Mouse (Mus musculus) left cerebral cortex, postnatal 36 days (tissue): ENCODE measurements around the gene Plekhm3. TPM values are rescaled to one million over a fixed set of nuclear protein-coding genes. Genes with fewer than 3 reads are reported as not detected.
A peak's percentile ranks its signal among the peaks of the same experiment; 100 is the strongest.

Experiments
- DNase-seq, 2 experiments: peaks; one replicate each; pipeline ENCODE4 v3.0.0; 2021 to 2022; ENCODE audit warnings: low spot score in 2 of 2, mixed read lengths in 1 of 2
- intact Hi-C: fragments of 180-260 bp; cut with DNase I; formaldehyde crosslinking; loops from one replicate; pipeline ENCODE4 v1.15.1; 2025
- total RNA-seq, 2 experiments: library from RNA; stranded (reverse); gene quantifications; 2 replicates each; pipeline ENCODE4 v1.2.3; 2021

The Plekhm3 gene
- total RNA-seq, 2 experiments from 2014 or later = 34.6 to 40.4 TPM

DNA sequence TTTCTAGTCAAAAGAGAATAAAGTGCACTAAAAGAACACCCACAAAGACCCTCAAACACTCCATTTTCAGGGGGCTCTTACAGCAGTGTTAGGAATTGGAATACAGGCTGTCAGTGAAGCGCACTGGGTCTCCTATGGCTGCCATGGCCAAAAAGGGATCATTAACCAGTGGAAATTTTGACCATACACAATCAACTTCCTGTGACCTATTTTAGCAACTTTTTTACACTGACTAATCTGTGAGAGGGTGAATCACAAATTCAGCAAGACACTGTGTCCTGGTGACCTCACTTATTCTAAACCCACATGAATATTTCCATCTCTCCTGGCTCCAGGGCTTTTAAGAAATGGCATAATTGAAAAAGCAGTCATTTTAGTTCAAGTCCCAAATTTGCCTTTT, 23.7 kb downstream of the Plekhm3 start:
- no peak for DNase-seq
- intact Hi-C loops = no loop called here

GRCm38 (mm10) chr1:64930124-64930523, 26.5 kb downstream of the Plekhm3 start:
- intact Hi-C loops = no loop called here
- no peak for DNase-seq

- no peak for DNase-seq
- intact Hi-C loops = no loop called here
These were observed 27.0 kb downstream of the Plekhm3 start for GRCm38 (mm10) chr1:64929673-64930072.

DNA sequence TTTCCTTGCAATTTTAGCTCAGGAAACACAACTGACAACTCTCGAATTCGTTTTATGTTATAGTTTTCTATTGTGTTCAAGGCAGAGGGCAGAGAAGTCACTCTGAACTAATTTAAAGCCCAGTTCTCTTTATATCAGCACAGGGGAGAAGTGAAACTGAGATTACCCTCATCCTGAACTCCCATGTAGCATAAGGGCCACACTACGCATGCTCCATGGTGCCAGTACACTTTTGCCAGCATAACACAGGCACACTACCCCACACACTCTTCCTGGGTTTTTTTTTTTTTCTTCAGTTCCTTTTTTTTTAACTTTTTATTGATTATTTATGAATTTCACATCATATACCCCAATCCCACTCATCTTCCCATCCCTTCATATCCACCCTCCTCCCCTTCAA, 28.1 kb downstream of the Plekhm3 start:
- no peak for DNase-seq
- intact Hi-C loops = no loop called here

DNA sequence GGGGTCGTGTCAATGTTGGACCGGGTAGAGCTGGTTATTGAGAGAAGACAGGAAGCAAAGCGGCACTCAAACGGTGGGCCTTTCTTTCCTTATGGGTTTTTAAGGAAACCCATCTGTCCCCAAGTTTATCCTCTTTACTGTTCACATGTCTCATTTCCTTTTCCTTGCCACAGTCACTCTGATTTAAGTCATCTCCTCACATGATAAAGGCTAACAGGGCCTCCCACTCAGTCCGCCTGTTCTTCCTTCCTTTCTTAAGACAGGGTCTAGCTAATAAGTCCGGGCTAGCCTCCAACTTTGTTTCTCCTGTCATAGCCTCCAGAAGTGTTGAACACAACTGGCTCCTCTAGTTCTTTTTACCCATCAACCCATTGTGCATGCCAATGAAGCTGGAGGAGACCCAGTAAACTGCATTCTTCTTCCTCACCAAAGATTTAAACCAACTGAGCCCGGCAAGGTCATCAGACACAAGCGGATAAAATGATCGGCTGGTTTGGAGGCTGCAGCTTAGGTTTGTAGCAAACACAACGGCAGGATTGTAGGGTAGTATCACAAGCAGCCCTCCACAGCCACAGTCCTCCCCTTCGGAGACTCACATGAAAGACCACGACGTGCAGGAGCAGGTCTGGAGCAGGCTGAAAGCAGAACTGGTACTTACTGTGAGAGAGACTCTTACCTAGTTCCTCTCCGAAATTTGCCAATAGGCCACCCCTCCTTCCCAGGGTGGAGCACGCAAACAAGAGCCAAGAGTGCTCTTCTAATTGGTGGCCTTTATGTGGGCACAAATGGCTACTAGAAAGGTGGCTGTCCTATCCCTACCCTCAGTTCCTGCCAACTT, 29.0 kb downstream of the Plekhm3 start:
- intact Hi-C loops = no loop called here
- no peak for DNase-seq

DNA sequence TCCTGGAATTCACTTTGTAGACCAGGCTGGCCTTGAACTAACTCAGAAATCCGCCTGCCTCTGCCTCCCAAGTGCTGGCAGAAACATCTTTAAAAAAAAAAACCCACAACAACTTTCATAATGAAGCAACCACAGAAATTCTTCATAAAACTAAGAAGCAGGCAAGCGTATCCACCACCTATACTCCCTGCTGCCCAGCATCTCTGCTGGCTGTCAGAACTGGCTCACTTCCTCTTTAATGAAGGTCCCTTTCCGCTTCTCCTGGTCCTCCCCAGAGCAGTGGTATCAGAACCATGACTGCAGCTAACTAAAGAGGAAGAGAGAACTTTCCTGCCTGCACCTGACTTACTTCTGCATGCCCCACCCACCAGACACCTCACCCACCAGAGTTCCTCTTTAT, 31.0 kb downstream of the Plekhm3 start:
- intact Hi-C loops = no loop called here
- no peak for DNase-seq

- intact Hi-C loops = no loop called here
- DNase-seq = no peak
These were observed 32.3 kb downstream of the Plekhm3 start for GRCm38 (mm10) chr1:64924283-64924682.

- intact Hi-C loops = loop anchor here (2.0 to 5.0 kb wide), 5 partner anchors 38 to 297 kb away; partner anchors contain the start of genes Fzd5 and Plekhm3
- DNase-seq = peak; percentile 63 to 66
These were observed 37.7 kb downstream of the Plekhm3 start for GRCm38 (mm10) chr1:64918810-64919528.

GRCm38 (mm10) chr1:64917966-64918365, 38.7 kb downstream of the Plekhm3 start:
- intact Hi-C loops = loop anchor here (2.0 to 5.0 kb wide), 5 partner anchors 39 to 296 kb away; partner anchors contain the start of genes Fzd5 and Plekhm3
- no peak for DNase-seq

GRCm38 (mm10) chr1:64916884-64917507, 39.6 kb downstream of the Plekhm3 start:
- no peak for DNase-seq

DNA sequence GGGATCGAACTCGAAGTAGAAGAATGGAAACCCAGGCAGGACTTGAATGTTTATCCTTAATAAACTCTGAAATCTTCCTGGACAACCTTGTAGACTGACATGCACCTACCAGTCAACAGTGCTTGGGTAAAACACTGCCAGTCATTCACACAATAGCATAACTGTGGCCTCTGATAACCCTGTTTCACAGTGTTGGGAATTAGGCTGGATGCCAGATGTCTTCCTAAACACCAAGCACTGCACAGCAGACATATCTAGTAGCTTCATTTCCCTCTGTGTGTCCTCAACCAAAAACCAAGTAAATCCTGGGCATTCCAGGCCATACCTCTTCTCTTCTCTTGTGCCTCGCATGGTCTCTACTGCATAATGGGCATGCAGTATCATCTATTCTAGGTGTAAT, 42.3 kb downstream of the Plekhm3 start:
- intact Hi-C loops = no loop called here
- no peak for DNase-seq

More at GRCm38 (mm10) chr1:64916884-64917507, 39.6 kb downstream of the Plekhm3 start:
- intact Hi-C loops = loop anchor here (5.0 kb wide), 4 partner anchors 40 to 295 kb away; partner anchors contain the start of genes Fzd5 and Plekhm3

- DNase-seq = no peak
- intact Hi-C loops = no loop called here
These were observed 48.9 kb downstream of the Plekhm3 start for GRCm38 (mm10) chr1:64907740-64908139.

DNA sequence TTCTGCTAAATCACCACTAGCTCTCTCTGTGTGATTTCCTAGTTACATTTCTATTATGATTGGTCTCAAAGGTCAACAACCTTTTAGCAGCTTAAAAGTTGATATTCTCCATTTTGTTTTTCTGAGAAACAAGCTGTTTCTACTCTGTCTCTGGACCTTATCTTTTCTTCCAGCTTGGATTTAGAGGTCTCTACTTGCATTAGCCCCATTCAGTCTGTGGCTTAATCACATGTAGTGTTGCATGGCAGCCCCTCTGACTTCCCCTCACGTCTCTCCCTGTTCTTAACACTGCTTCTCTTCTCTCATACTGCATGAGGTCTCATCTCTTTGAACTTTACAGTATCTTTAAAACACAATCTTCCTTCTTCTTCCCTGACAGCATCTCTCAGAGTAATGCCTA, 50.4 kb downstream of the Plekhm3 start:
- intact Hi-C loops = no loop called here
- no peak for DNase-seq

DNA sequence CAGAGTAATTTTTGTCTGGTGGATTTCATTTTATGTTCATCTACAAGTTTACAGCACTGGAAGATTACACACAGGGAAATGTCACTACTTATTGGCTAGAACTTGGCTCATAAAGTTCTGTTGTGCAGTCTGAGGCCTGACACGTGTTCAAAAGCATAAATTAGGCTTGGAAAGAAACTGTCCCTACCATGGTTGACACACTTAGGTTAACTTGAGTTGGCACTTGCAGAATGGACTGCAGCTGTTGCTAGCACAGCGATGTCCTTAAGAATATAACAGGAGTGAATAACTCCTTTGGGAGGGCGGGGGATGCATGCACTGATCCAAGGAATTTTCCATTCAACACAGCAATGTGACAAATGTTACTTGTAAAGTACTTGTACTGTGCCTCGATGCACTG, 53.2 kb downstream of the Plekhm3 start:
- intact Hi-C loops = no loop called here
- no peak for DNase-seq

GRCm38 (mm10) chr1:64902804-64903203, 53.8 kb downstream of the Plekhm3 start:
- DNase-seq = no peak
- intact Hi-C loops = no loop called here

GRCm38 (mm10) chr1:64899763-64900162, 56.9 kb downstream of the Plekhm3 start:
- intact Hi-C loops = no loop called here
- no peak for DNase-seq

- intact Hi-C loops = no loop called here
- DNase-seq = no peak
These were observed 59.1 kb downstream of the Plekhm3 start for GRCm38 (mm10) chr1:64897485-64897884.

GRCm38 (mm10) chr1:64893806-64894205, 62.8 kb downstream of the Plekhm3 start:
- intact Hi-C loops = no loop called here
- no peak for DNase-seq

GRCm38 (mm10) chr1:64891332-64891731, 65.3 kb downstream of the Plekhm3 start:
- intact Hi-C loops = no loop called here
- DNase-seq = no peak

DNA sequence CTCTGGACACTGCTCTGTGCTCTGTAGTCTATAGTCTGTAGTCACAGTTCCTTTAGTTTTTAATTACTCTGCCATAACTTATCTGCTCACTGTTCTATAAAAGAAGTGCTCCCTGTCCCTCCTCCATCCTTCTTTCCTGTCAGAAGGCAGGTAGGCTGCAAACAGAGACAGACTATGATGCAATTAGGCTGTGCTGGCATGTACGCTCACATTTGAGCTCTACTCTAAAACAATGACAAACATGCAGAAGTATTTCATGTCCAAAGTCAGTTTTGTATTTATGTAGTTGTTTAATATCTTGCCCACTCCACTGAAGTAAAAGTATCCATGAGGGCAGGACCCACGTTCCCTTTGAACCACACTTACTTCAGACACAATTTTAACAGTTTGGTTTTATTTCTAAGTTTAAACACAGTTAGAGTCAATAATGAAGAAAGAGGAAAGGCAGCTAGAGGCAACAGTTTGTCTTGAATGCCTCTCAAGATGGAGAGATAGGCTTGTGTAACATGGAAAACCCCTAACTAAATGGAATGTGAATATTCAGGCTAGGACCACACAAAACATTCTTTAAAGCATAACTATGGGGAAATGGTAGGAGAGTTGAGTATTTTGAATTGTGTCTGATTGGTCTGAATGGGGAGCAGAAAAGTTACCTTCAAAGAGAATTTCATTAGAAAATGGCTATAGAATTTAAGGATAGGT, 69.0 kb downstream of the Plekhm3 start:
- intact Hi-C loops = no loop called here
- DNase-seq = no peak
